Mouse (Mus musculus): ENCODE measurements around the gene Pmpca.
A peak's percentile ranks its signal among the peaks of the same experiment; 100 is the strongest.
"Not testable (repeated sequence)": the region's sequence is repeated elsewhere in the genome, so short reads cannot be mapped to it uniquely, and the experiment has no call there.

Gene Pmpca

GRCm38 (mm10) chr2:26368572-26368971 lies 20.6 kb upstream of the Pmpca start:
- DNase-seq (ENCODE audit: low spot score in 2 of 2): no peak

GRCm38 (mm10) chr2:26372396-26372795 lies 16.7 kb upstream of the Pmpca start:
- no peak for DNase-seq (ENCODE audit: low spot score in 2 of 2)

- DNase-seq (ENCODE audit: low spot score in 2 of 2): peak; percentile 66 to 78
Measured at GRCm38 (mm10) chr2:26380131-26380771, 8.9 kb upstream of the Pmpca start, which contains the start of gene Snapc4. Gene Snapc4 (minus strand): TSS chr2:26380653.

GRCm38 (mm10) chr2:26380871-26381270 lies 8.3 kb upstream of the Pmpca start:
- DNase-seq (ENCODE audit: low spot score in 2 of 2): not testable (repeated sequence)

GRCm38 (mm10) chr2:26387713-26388112 lies 1.4 kb upstream of the Pmpca start:
- no peak for DNase-seq (ENCODE audit: low spot score in 2 of 2)

- peak in 1 of 2 experiments; percentile 22 for DNase-seq (ENCODE audit: low spot score in 2 of 2)
Measured at GRCm38 (mm10) chr2:26388682-26389153, 421 bp upstream of the Pmpca start.

GRCm38 (mm10) chr2:26390954-26391353 lies 1.8 kb downstream of the Pmpca start:
- DNase-seq (ENCODE audit: low spot score in 2 of 2): no peak

- DNase-seq (ENCODE audit: low spot score in 2 of 2): no peak
Measured at GRCm38 (mm10) chr2:26391617-26392016, 2.5 kb downstream of the Pmpca start.

- no peak for DNase-seq (ENCODE audit: low spot score in 2 of 2)
Measured at GRCm38 (mm10) chr2:26398978-26399377, 9.8 kb downstream of the Pmpca start.

- no peak for DNase-seq (ENCODE audit: low spot score in 2 of 2)
Measured at GRCm38 (mm10) chr2:26399647-26400046, 10.5 kb downstream of the Pmpca start.

GRCm38 (mm10) chr2:26400296-26400695 lies 11.2 kb downstream of the Pmpca start:
- no peak for DNase-seq (ENCODE audit: low spot score in 2 of 2)

GRCm38 (mm10) chr2:26401023-26401422 lies 11.9 kb downstream of the Pmpca start:
- DNase-seq (ENCODE audit: low spot score in 2 of 2): no peak

- no peak for DNase-seq (ENCODE audit: low spot score in 2 of 2)
Measured at GRCm38 (mm10) chr2:26402265-26402664, 13.1 kb downstream of the Pmpca start.

GRCm38 (mm10) chr2:26403306-26403705 lies 14.2 kb downstream of the Pmpca start:
- no peak for DNase-seq (ENCODE audit: low spot score in 2 of 2)

GRCm38 (mm10) chr2:26408515-26409356 lies 19.6 kb downstream of the Pmpca start, which contains the start of gene Inpp5e:
Gene Inpp5e (minus strand): TSS chr2:26409203.
- DNase-seq (ENCODE audit: low spot score in 2 of 2): peak; percentile 99

GRCm38 (mm10) chr2:26409362-26409761 lies 20.2 kb downstream of the Pmpca start:
- no peak for DNase-seq (ENCODE audit: low spot score in 2 of 2)

GRCm38 (mm10) chr2:26410091-26410490 lies 21.0 kb downstream of the Pmpca start:
- no peak for DNase-seq (ENCODE audit: low spot score in 2 of 2)

GRCm38 (mm10) chr2:26410931-26411411 lies 21.8 kb downstream of the Pmpca start:
- no peak for DNase-seq (ENCODE audit: low spot score in 2 of 2)

- no peak for DNase-seq (ENCODE audit: low spot score in 2 of 2)
Measured at GRCm38 (mm10) chr2:26417066-26417465, 27.9 kb downstream of the Pmpca start.

- DNase-seq (ENCODE audit: low spot score in 2 of 2): no peak
Measured at GRCm38 (mm10) chr2:26418120-26418519, 29.0 kb downstream of the Pmpca start.

GRCm38 (mm10) chr2:26421969-26422368 lies 32.8 kb downstream of the Pmpca start:
- no peak for DNase-seq (ENCODE audit: low spot score in 2 of 2)

GRCm38 (mm10) chr2:26423086-26423485 lies 33.9 kb downstream of the Pmpca start:
- no peak for DNase-seq (ENCODE audit: low spot score in 2 of 2)

GRCm38 (mm10) chr2:26424541-26424940 lies 35.4 kb downstream of the Pmpca start:
- no peak for DNase-seq (ENCODE audit: low spot score in 2 of 2)
